Mouse (Mus musculus): Measurements from ENCODE around the gene Pigf. TPM values are rescaled to one million over a fixed set of nuclear protein-coding genes. Genes with fewer than 3 reads are reported as not detected.

The Pigf gene
- polyA plus RNA-seq, 1 experiment = 16.4 TPM

DNA sequence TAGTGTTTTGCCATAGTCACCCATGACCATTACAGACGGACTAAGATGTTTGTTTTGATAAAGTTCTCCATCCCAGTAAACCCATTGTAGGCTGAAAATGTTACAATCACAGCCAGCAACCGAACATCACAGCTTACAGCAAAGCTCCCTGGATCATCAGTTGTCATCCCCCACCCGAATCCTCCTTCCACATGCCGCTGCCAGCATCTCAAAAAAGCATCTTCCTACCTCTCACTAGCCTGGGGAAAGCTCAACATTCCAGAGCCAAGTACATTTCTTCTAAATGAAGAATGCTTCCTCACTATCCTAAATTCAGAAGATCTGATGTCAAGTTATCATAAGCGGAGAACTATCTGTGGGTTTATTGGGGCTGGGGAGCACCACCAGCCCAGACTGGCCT, 13.3 kb upstream of the Pigf start:
- DNase-seq (ENCODE audit: low read depth, low spot score) = no peak
- 90% methylated on average over 5 of the region's 5 CpGs for WGBS

GRCm38 (mm10) chr17:87036141-87037073, 11.2 kb upstream of the Pigf start:
- no peak for DNase-seq (ENCODE audit: low read depth, low spot score)

DNA sequence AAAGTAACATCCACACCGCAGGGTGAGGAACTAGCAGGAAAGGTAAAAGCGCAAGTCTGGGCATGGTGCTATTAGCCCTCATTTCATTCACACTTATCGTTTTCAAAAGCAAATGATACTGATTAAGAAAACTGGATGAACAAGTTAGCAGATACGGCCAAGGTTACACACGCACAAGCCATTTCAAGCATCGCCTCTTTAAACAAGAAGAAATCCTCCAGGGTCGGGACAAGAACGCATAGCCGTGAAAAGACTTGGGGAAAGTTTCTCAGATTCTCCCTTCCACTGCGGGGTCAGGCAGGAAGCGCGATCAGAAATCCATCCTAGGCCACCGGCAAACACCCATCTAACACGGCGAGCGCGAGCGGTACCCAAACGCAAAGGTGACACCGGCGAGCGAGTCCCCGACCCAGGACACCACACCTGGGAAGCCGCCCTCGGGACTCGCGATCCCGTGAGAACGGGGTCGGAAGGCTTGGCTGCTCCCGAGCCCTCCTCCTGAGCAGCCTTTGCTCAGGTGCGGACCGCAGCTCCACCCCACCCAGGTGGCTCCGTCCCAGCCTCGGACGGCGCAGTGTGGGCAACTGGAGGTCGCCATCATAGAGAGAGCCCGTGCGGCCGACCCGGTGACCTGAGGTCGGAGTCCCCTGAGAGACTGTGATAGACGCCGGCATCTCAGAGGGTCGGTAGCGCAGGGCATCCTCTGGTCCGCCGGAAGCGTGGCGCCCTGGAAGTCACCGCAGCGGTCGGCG, 539 bp downstream of the Pigf start:
- no peak for DNase-seq (ENCODE audit: low read depth, low spot score)
- WGBS = 2% methylated on average over 55 of the region's 55 CpGs

More at GRCm38 (mm10) chr17:87036141-87037073, 11.2 kb upstream of the Pigf start:
- 36% methylated on average over 10 of the region's 10 CpGs for WGBS

GRCm38 (mm10) chr17:87019692-87020091, 5.5 kb downstream of the Pigf start:
- WGBS = 23% methylated on average over 5 of the region's 5 CpGs
- DNase-seq (ENCODE audit: low read depth, low spot score) = no peak

DNA sequence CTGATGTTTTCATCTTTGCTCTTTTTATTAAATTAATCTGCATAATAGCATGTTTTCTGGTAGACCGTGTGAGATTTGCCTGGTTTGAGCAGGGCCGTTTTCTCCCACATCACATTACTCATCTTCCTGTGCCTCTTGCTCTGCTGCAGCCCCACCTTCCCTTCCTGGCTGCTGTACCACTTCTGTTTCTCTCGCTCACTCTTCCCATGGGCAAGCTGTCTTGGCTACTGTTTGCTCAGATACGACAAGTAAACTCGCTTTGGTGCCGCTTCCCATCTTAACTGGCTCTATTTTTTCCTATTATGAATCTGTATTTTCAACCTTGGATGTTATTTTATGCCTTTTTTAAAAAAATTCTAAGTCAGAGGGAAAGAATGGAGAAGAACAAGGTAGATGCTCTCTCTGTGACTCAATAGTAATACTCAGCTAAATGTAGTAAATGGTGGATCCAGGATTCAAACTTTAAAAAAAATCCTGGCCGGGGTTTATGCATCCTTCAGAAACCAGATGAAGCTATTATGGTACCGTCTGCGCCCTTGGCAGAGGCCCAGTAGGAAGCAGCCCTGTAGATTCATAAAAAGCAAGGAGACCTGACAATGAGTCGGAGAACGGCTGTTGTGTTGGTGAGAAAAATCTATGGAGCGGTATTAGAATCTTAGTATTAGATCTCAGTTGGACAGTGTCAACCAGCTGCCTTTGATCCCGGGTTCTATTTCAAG, 13.7 kb downstream of the Pigf start:
- DNase-seq (ENCODE audit: low read depth, low spot score) = no peak
- WGBS = 56% methylated on average over 13 of the region's 13 CpGs

DNA sequence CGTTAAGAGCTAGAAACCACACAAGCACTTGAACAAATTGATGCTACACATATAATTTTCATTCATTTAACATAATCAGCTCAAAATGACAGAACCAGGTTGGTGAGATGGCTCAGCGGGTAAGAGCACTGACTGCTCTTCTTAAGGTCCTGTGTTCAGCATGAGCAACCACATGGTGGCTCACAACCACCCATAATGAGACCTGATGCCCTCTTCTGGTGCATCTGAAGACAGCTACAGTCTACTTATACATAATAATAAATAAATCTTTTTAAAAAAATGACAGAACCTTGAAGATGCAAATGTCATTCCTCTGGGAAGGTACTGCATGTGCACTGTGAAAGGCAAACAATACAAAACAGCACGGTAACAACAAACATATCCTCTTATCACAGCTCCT, 16.3 kb downstream of the Pigf start:
- no peak for DNase-seq (ENCODE audit: low read depth, low spot score)
- 91% methylated on average over 3 of the region's 3 CpGs for WGBS

DNA sequence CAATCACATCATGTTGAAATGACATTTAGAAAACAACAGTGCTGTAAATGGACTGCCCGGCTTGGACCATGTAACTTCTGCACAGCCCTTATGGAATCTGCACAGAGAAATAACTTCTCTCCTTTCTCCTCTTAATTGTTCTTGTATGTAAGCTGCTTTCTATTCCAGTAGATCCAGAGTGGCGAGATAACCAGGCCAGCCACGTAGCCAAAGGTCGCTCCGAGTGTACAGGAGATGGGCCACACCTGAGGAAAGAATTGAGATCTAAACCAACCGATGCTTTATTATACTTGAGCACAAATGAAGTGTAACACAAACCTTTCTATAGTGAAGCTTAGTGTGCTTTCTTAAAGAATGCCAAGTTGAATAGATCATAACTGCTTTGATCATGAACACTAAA, 27.9 kb downstream of the Pigf start:
- 33% methylated on average over 6 of the region's 6 CpGs for WGBS

DNA sequence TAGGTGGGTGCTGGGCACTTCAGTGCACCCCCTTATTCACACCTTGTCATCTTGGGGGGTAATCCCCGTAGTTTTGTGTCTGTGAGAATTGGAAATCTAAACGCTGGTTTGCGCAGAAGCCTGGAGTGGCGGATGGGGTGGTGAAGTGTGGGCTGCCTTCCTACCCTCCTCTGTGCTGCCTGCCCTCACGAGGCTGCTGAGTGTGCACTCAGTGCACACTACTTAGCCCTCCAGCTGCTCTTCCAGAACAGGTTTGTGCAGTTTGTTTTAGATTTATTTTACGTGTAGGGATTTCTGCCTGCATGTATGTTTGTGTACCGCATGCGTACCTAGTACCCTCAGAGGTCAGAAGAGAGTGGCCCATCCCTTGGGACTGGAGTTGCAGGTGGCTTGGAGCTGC, 33.9 kb downstream of the Pigf start:
- no peak for DNase-seq (ENCODE audit: low read depth, low spot score)
- 76% methylated on average over 8 of the region's 8 CpGs for WGBS

More for the DNA sequence above, 27.9 kb downstream of the Pigf start:
- DNase-seq (ENCODE audit: low read depth, low spot score) = no peak

- 48% methylated on average over 6 of the region's 6 CpGs for WGBS
- DNase-seq (ENCODE audit: low read depth, low spot score) = no peak
Observed at GRCm38 (mm10) chr17:86988601-86989184, 36.5 kb downstream of the Pigf start.

- DNase-seq (ENCODE audit: low read depth, low spot score) = no peak
Observed at GRCm38 (mm10) chr17:86988161-86988560, 37.0 kb downstream of the Pigf start.

DNA sequence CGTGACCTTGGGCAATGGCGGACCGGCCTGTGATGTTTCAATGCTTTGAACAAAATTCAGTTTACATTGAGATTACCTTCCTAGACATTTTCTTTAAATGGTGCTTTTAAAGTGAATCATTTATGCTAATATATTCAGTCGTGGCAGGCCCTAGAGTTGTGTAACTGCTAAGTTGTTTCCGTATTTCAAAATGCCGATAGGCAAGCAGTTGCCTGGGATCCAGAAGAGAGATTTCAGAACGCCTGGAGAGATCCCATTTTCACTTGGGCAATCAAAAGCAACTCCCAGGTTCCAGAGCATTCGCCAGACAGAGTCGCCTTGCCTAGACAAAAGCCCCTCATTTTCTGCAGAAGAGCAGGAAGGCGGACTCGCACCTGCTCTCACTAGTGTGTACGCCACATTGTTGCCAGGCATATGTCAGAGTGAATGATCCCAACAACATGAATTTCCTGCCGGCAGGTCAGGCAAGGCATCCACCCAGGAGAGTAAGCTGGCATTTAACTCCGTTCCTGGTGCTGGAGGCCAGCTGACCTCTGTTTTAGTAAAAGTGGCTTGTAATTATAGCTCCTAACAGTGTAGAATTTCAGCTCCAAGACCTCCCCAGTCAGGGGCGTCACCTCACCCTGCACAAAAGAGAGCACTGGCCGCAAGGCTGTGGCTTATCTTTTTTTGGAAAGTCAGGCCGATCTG, 38.6 kb downstream of the Pigf start:
- WGBS = 72% methylated on average over 17 of the region's 17 CpGs
- no peak for DNase-seq (ENCODE audit: low read depth, low spot score)

More at GRCm38 (mm10) chr17:86988161-86988560, 37.0 kb downstream of the Pigf start:
- 83% methylated on average over 5 of the region's 5 CpGs for WGBS

- 19% methylated on average over 9 of the region's 9 CpGs for WGBS
- peak; percentile 57 for DNase-seq (ENCODE audit: low read depth, low spot score)
Observed at GRCm38 (mm10) chr17:86982497-86982896, 42.7 kb downstream of the Pigf start.

DNA sequence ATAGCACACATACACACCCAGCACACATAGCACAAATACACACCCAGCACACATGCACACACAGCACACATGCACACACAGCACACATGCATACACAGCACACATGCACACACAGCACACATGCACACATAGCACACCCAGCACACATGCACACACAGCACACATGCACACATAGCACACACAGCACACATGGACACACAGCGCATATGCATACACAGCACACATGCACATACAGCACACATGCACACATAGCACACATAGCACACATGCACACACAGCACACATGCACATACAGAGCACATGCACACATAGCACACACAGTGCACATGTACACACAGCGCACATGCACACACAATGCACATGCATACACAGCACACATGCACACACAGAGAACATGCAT, 43.5 kb downstream of the Pigf start:
- no peak for DNase-seq (ENCODE audit: low read depth, low spot score)
- WGBS = 100% methylated on average over 2 of the region's 2 CpGs

GRCm38 (mm10) chr17:86981205-86981604, 44.0 kb downstream of the Pigf start:
- 100% methylated on average over 1 of the region's 1 CpGs for WGBS
- no peak for DNase-seq (ENCODE audit: low read depth, low spot score)

GRCm38 (mm10) chr17:86978496-86978895, 46.7 kb downstream of the Pigf start:
- 76% methylated on average over 6 of the region's 6 CpGs for WGBS

DNA sequence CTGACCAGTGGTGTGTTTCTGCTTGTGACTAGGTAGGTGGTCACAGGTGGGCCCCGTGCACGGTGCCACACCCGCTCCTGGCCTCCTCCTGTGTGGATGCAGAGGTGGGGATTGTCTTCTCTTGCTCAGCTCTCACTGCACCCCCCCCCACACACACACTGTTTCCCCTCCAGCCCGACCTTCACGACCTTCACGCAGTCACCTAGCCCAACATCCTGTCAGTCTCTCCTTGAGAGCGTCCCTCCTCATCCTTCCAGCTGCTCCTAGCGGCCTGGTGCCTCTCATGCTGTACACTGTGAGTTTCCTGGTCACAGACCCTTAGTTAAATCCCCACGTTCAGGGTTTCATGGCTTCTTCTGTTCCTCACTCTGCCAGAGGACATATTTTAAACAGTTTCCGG, 48.8 kb downstream of the Pigf start:
- 82% methylated on average over 10 of the region's 10 CpGs for WGBS
- DNase-seq (ENCODE audit: low read depth, low spot score) = no peak

More at GRCm38 (mm10) chr17:86978496-86978895, 46.7 kb downstream of the Pigf start:
- DNase-seq (ENCODE audit: low read depth, low spot score) = no peak

GRCm38 (mm10) chr17:86973097-86973496, 52.1 kb downstream of the Pigf start:
- 79% methylated on average over 2 of the region's 2 CpGs for WGBS
- no peak for DNase-seq (ENCODE audit: low read depth, low spot score)

GRCm38 (mm10) chr17:86971860-86972259, 53.3 kb downstream of the Pigf start:
- WGBS = 81% methylated on average over 7 of the region's 7 CpGs
- no peak for DNase-seq (ENCODE audit: low read depth, low spot score)

DNA sequence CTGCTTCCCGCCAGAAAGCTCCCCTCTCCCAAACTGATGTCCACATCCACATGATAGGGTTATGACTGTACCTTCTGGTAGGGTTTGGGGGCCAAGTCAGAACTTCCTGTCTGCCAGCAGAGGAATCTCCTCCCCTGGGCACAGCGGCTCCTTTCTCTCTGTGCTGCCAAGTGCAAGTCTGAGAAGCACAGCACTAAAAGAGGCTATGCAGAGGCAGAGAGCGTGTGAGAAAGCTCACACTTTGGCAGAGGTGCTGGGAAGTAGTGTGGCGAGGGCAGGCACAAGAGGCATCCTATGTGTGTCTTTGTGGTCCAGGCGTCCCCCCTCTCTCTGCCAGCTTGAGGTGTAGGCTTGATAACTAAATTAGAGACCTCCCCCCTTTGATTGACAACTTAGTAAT, 54.2 kb downstream of the Pigf start:
- WGBS = 82% methylated on average over 5 of the region's 5 CpGs
- no peak for DNase-seq (ENCODE audit: low read depth, low spot score)
